Mouse (Mus musculus): ENCODE measurements at regions not wholly inside any gene's neighbourhood (a gene's known extent, or its start where the extent isn't known, plus 50 kb on each side); places are given as distances from the start of the nearest gene placed in this dataset.

GRCm38 (mm10) chr4:95156451-95157271, 104.6 kb upstream of the Jun start:
- TF ChIP-seq CTCF (IDR thresholded peaks at IDR 0.05; ENCODE audit: control insufficient read depth, insufficient read depth, insufficient read length) = no peak
- no peak for TF ChIP-seq CEBPB (IDR thresholded peaks at IDR 0.05; ENCODE audit: low read depth)
- TF ChIP-seq MAX (IDR thresholded peaks at IDR 0.05) = no peak
- no peak for TF ChIP-seq FOSL1 (IDR thresholded peaks at IDR 0.05; ENCODE audit: insufficient read depth, low read length, poor library complexity, severe bottlenecking)
- TF ChIP-seq MYOG (IDR thresholded peaks at IDR 0.05; ENCODE audit: control insufficient read depth, extremely low read depth, insufficient read length) = no peak
- TF ChIP-seq USF1 (IDR thresholded peaks at IDR 0.05; ENCODE audit: low read depth) = no peak
- TF ChIP-seq MYOD1 (IDR thresholded peaks at IDR 0.05; ENCODE audit: control insufficient read depth, insufficient read length, low read depth) = no peak
